Mouse (Mus musculus) lung, postnatal 0 days (tissue): ENCODE data around the gene Gpr152.

ENCODE experiments used
- CTCF ChIP-seq: IDR thresholded peaks from 2 replicates; pipeline ENCODE4 v1.5.1; 2016; ENCODE audit warnings: antibody characterized with exemption, mild to moderate bottlenecking
- EP300 ChIP-seq: IDR thresholded peaks from 2 replicates; pipeline ENCODE4 v1.6.1; 2016; ENCODE audit warnings: antibody characterized with exemption, mild to moderate bottlenecking, control low read depth

DNA sequence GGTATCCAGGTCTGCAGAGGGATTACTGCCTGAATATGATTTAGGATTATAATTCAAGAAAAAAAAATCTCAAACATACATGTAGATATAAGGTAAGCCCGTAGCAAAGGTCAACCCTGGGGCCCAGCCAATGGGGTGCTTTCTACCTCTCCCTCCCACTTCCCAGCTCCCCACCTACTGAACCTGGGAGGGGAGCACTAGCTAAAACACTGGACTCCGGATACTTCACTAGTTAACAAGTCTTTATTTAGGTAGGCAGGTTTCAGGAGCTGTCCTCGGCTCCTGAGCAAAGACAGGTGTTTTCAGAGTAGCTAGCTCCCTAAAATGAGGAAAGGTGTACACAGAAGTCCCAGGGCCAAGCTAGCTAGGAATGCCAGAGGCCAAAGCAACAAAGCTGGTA, 24.5 kb downstream of the Gpr152 start:
- TF ChIP-seq CTCF (no peak), EP300 (no peak)
